Mouse (Mus musculus): ENCODE results near the gene Cacna1g. TPM values are rescaled to one million over a fixed set of nuclear protein-coding genes. Genes with fewer than 3 reads are reported as not detected.

The Cacna1g gene
- total RNA-seq, 2 experiments from 2014 or later: 2.1 to 2.8 TPM

- DNase-seq: no peak
Measured at GRCm38 (mm10) chr11:94445300-94445699, 28.7 kb downstream of the Cacna1g start.

DNA sequence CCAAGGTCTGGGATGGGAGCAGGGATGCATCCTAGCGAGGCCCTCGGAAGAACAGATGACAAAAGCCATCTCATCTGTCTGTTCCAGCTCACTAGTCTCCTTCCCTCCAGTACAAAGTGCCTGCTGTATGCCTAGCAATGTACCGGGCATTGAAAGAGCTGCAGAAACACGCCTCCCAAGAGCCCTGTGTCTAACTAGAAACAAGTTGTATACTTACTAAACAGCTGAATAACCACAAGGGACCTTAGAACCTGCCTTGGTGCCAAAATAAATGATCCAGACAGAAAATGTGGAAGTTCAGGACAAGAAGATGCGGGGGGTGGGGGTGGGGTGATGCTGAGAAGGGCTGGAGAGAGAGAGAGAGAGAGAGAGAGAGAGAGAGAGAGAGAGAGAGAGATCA, 29.2 kb downstream of the Cacna1g start:
- no peak for DNase-seq

- no peak for DNase-seq
Measured at GRCm38 (mm10) chr11:94441752-94442151, 32.2 kb downstream of the Cacna1g start.

GRCm38 (mm10) chr11:94441122-94441521, 32.9 kb downstream of the Cacna1g start:
- DNase-seq: no peak

DNA sequence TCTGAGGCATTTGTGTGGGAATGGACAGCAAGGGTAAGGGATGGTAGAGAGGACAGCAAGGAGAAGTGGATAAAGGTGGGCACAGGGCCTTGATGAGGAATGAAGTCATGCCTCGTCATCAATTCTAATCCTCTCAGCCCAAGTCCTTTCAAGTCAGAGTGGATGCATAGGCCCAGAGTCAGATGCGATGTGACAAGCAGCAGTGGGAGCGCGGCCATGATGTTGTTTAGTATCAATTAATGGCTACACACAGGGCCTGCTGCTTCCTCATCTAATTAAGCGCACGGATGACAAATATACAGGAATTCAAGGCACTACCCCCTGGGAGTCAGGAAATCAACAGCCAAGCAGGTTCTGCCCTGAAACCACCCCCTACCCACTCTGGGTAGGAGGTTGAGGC, 33.6 kb downstream of the Cacna1g start:
- DNase-seq: no peak

- DNase-seq: no peak
Measured at GRCm38 (mm10) chr11:94429011-94429651, 44.9 kb downstream of the Cacna1g start.

GRCm38 (mm10) chr11:94428091-94428835, 45.7 kb downstream of the Cacna1g start:
- peak; percentile 74 for DNase-seq

- DNase-seq: no peak
Measured at GRCm38 (mm10) chr11:94425656-94426055, 48.3 kb downstream of the Cacna1g start.

DNA sequence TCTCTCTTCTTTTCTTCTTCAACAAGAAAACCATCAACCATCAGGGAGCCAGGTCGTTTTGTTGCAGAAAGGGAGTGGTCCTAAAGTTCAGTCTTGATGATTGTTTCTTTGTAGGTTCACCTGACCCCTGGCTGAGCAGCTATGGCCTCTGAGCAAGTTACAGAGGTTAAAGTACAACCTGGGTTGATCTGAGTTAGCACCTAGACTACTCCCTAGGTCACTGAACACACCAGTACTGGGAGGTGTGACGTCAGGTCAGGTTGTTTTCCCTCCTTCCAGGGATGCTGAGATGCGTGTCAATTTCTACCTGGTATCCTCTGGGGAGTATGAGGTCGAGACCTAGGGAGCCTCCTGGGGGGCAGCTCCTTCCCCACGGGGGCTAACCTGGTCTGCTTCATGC, 48.8 kb downstream of the Cacna1g start:
- no peak for DNase-seq

DNA sequence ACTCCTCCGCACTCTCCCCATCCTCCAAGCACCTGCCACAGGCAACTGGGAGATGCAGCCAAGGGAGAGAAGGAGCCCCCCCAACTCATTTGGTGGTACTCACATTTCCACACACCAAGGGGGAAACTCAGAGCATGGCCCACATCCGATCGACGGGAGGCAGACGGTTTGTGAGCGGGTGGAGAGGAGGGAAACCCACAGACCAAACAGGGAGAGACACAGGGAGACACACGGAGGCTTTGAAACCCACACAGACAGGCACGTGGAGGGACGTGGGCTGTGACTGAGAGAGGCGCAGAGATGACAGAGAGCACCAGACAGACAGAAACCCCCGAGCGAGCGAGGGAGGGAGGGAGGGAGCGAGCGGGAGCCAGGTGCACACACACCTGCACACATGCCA, 49.6 kb downstream of the Cacna1g start:
- DNase-seq: no peak

DNA sequence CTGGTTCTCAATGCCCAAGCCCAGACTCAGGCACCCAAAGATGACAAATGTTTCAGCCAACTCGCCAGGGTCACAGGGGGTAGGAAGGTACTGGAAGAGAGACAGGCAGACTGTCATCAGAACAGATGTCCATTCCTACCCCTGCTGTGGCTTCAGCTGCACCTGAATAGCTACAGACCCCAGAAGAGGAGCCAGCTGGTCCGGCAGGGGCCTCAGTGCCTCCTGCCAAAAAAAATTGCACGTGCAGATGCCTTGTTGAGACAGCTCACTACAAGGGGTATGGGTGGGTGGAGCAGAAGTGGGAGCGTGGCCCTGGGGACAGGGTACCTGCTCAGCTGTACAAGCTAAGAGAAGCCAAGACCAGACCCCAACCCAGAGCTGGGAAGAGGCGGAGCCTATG, 50.1 kb downstream of the Cacna1g start:
- DNase-seq: no peak

DNA sequence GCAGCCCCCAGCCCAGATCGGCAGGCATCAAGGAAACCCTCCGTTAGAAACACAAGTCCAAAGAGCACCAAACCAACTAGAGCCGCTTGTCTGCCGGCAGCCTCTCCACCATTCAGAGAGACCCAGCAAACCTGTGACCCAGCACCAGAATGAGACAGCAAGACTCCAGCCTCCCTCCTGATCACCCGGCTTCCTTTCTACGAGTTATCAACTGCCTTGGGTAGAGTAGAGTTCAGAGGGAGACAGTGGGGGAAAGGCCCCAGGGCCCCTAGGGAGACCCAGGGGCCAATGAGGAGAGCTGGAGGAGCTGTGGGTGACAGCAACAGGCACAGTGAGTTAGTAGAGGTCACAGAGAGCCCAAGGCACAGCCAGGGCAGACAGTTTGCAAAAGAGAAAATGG, 53.0 kb downstream of the Cacna1g start:
- no peak for DNase-seq

GRCm38 (mm10) chr11:94420325-94420724, 53.7 kb downstream of the Cacna1g start:
- DNase-seq: peak; percentile 55

- no peak for DNase-seq
Measured at GRCm38 (mm10) chr11:94419004-94419727, 54.8 kb downstream of the Cacna1g start.

DNA sequence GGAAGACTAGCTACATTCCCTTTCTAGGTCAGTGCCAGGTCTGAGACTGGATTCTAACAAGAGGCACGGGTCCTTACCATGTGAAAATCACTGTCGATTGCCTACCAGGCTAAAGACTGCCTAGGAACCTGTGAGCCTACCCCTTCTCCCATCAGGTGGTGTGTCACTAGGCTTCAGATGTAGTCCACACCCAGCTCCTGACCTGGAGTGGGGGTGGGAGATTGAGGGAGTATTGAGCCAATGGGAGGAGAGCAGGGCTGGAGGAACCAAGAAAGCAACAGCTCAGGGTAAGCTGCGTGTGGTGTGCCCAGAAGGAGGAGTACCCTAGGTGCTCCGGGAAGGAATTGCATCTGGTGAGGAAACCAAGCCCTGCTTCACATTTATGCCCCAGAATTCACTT, 60.0 kb downstream of the Cacna1g start:
- no peak for DNase-seq

DNA sequence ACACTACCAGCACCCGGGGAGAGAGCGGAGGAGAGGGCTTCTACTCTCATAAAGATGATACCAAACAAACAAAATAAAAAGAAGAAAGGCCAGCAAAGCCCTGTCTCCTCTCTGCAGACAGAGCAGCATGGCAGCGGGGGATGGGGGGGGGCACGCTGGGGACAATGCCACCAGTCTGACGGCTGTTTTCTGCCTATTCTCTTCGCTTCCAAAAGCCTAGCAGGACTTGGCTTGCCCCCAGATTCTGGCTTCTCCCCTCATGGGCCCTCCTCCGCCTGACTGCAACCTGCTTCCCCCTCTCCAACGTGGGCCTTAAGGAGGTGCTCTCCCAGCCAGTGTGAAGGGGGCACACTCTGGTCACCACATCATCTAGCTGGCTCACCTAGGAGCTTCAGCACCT, 60.5 kb downstream of the Cacna1g start:
- no peak for DNase-seq

- DNase-seq: no peak
Measured at GRCm38 (mm10) chr11:94412998-94413469, 61.0 kb downstream of the Cacna1g start.

DNA sequence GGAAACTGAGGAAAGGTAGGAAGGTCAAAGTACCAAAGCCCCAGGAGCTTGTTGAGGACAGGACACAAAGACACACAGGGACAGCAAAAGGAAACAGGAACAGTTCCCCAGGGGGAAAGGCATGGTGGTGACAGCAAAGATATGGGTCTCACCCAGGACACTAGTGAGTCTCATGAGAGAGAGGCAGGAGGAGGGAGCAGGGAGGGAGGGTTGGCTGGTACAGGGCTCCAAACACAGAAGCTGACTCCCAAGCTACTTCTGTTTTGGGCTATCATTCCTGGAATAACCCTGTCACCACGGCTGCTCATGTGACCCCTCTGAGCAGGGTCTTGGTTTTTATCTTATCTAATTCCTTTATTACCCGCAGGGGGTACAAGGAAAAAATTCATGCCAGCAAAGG, 61.4 kb downstream of the Cacna1g start:
- DNase-seq: no peak

DNA sequence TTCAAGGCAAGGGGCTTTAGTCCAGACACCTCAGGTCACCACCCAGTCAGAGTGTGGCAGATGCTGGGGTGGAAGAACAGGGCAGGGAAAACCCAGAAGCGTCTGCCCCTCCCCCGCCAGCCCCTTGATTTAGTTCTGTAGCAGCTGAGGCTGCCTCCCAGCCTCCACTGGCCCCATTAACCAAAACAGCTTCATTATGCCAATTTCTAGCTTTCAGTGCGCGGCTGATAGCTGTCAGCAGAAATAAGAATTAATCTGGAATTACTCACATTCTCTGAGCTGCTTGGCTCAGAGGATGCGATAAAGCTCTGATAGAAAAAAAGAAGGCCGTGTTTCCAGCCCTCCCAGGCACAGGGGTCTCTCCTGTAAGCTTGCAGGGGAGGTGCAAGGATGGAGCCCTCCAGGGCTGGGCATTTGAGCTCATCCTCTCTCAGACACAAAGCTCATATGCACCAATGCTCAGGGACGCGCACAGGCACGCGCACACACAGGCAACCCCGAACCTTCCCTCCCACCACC, 66.1 kb downstream of the Cacna1g start:
- no peak for DNase-seq

DNA sequence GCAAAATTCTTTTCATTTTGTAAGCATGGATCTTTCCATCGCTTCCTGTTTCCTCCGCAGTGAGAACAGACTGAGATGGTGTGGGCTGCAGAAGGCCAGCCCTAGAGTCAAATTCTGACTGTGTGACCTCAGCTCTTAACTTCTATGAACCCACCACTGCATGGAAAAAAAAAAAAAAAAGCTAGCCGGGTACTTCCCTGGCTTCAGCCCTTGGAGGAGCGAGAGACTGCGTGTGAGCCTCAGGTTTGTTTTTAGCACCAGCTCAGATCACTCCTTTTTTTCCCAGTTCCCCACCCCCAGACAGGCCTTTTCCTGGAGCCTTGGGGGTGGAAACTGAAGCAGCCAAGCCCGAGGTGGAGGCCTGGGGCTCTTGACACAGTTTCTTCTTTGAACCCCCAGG, 68.7 kb downstream of the Cacna1g start:
- DNase-seq: no peak

- DNase-seq: peak; percentile 92
Measured at GRCm38 (mm10) chr11:94404641-94405260, 69.2 kb downstream of the Cacna1g start.

- DNase-seq: no peak
Measured at GRCm38 (mm10) chr11:94404178-94404577, 69.8 kb downstream of the Cacna1g start.

- no peak for DNase-seq
Measured at GRCm38 (mm10) chr11:94403757-94404156, 70.2 kb downstream of the Cacna1g start.
